Mouse (Mus musculus) bone marrow macrophage, adult 2 months (primary cell): Measurements from ENCODE around the gene Cmc2. TPM values are rescaled to one million over a fixed set of nuclear protein-coding genes. Genes with fewer than 3 reads are reported as not detected.

Source experiments
- H3K27ac ChIP-seq: 2 replicates; pipeline ENCODE4 v1.5.1; 2012; ENCODE audit warnings: low read depth, low read length; ENCODE audit not compliant: insufficient read depth
- H3K4me1 ChIP-seq: 2 replicates; pipeline ENCODE4 v1.6.1; 2012; ENCODE audit warnings: low read length; ENCODE audit not compliant: control insufficient read depth, insufficient read depth
- H3K4me3 ChIP-seq: 2 replicates; pipeline ENCODE4 v1.5.1; 2012; ENCODE audit warnings: mild to moderate bottlenecking, low read length, moderate library complexity; ENCODE audit not compliant: insufficient read depth
- CTCF ChIP-seq: IDR thresholded peaks from 2 replicates; pipeline ENCODE4 v1.5.1; 2012; ENCODE audit warnings: low read depth, mild to moderate bottlenecking, low read length, moderate library complexity
- POLR2A ChIP-seq: IDR thresholded peaks from 2 replicates; pipeline ENCODE4 v1.6.1; 2012; ENCODE audit warnings: mild to moderate bottlenecking, low read depth, low read length, borderline replicate concordance
- polyA plus RNA-seq: library from polyadenylated mRNA; stranded (reverse); fragments of >200 nt; gene quantifications from 2 replicates; pipeline ENCODE4 v1.2.4, GENCODE M21; 2012; ENCODE audit not compliant: missing spikeins, insufficient read depth, insufficient read length

Cmc2 gene
- polyA plus RNA-seq, 1 experiment, result 35.8 TPM

DNA sequence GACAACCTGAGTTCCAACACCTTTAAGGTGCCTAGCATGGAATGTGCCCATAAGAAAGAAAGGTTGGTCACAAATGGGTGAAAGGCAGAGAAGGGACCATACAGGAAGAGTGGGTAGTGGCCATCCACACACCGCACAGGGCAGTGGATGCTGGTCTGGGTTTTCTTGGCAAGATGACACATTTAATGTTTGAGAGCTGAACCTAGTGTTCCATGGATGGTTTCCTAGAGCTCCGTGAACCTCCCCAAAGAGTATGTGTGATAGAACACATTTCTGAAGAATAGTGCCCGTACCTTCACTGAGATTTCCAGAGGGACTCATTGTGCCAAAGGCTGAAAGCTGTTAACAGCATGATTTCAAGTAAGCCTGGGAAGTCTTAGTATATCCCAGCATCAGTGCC lies 56.7 kb downstream of the Cmc2 start:
- Histone ChIP-seq H3K4me3 (no peak overlapping the region), H3K27ac (no peak overlapping the region), H3K4me1 (no peaks in the 10 kb centered on the region)
- no peak for TF ChIP-seq CTCF
- no peak for TF ChIP-seq POLR2A

GRCm38 (mm10) chr8:116864022-116864387 lies 57.2 kb downstream of the Cmc2 start:
- H3K27ac ChIP-seq, result no peak overlapping the region
- TF ChIP-seq POLR2A (no peak), CTCF (no peak)
- no peak overlapping the region for H3K4me3 ChIP-seq
- H3K4me1 ChIP-seq, result no peaks in the 10 kb centered on the region

DNA sequence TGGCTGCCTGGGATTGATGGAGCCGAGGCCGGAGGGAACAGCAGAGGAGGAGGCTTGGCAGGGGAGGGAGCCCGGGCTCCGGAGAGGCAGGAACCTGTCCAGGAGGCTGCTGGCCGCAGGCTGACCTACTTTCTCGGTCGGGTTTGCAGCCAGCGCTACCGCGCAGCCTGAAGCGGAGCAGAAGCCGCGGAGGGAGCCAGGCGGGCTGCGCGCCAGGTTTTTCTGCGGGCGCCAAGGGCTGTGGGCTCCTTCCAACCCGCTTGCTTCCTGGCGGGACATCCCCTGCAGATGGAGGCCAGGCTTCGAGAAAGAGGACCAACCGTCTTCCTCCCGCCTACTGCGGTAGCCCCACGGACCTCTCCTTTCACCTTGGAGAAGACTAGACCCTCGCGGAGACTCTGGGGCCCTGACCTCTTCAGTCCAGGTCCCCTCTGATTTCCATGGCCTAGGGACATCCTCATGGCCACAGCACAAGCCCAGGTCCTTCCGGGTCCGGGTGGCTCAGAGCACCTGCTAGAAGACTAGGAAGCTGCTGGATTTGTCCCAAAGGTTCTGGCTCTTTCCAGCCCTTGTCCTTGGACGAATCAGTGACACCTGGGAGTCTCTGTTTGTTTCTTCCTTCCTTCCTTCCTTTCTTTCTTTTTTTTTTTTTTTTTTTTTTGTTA lies 57.8 kb downstream of the Cmc2 start:
- H3K4me3 ChIP-seq, result peak overlapping the region; percentile 20

GRCm38 (mm10) chr8:116862191-116862590 lies 59.1 kb downstream of the Cmc2 start:
- H3K27ac ChIP-seq, result no peak overlapping the region
- H3K4me3 ChIP-seq, result no peak overlapping the region
- TF ChIP-seq POLR2A (no peak), CTCF (no peak)
- H3K4me1 ChIP-seq, result no peaks in the 10 kb centered on the region

More for the DNA sequence above, 57.8 kb downstream of the Cmc2 start:
- Histone ChIP-seq H3K4me1 (no peaks in the 10 kb centered on the region), H3K27ac (no peak overlapping the region)
- TF ChIP-seq POLR2A (no peak), CTCF (no peak)

- TF ChIP-seq CTCF, result no peak
- TF ChIP-seq POLR2A, result no peak
- Histone ChIP-seq H3K4me3 (no peak overlapping the region), H3K4me1 (no peaks in the 10 kb centered on the region), H3K27ac (no peak overlapping the region)
Measured at GRCm38 (mm10) chr8:116852042-116852441, 69.2 kb downstream of the Cmc2 start.

DNA sequence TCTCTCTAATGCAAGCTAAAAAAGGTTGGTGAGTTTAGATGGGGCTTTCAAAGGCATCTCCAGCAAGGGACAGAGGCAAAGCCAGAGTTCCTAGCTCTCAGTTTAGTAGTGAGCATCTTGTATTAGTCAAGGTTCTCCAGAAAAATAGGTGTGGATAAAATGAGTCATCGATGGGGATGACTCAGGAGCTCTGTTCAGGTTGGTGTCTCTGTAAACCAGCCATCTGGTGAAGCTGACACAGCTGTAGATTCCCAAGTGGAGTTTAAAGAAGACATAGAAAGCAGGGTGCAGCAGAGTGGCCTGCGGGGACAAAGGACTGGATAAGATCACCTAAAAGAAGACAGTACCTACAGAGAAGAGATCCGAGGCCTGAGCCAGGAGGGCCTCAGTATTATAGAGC lies 73.2 kb downstream of the Cmc2 start:
- Histone ChIP-seq H3K27ac (no peak overlapping the region), H3K4me1 (no peaks in the 10 kb centered on the region), H3K4me3 (no peak overlapping the region)
- TF ChIP-seq POLR2A, result no peak
- no peak for TF ChIP-seq CTCF

GRCm38 (mm10) chr8:116842678-116843077 lies 78.6 kb downstream of the Cmc2 start:
- no peak for TF ChIP-seq CTCF
- no peak for TF ChIP-seq POLR2A
- H3K4me3 ChIP-seq, result no peak overlapping the region
- H3K4me1 ChIP-seq, result no peaks in the 10 kb centered on the region
- no peak overlapping the region for H3K27ac ChIP-seq

Other genes with a start within 250 kb of the Cmc2 start
- gene Cdyl2, start 188.5 kb downstream of the Cmc2 start, polyA plus RNA-seq, result 2.1 and 4.0 TPM in 2 replicates
- 14.0 and 16.1 TPM in 2 replicates for gene Cenpn, start 275 bp upstream of the Cmc2 start, polyA plus RNA-seq
- 15.9 and 18.9 TPM in 2 replicates for gene Atmin, start 21.9 kb upstream of the Cmc2 start, polyA plus RNA-seq
- 1.1 and 1.7 TPM in 2 replicates for gene 1700030J22Rik, start 57.5 kb upstream of the Cmc2 start, polyA plus RNA-seq
- 21.5 and 22.6 TPM in 2 replicates for gene Gcsh, start 72.1 kb upstream of the Cmc2 start, polyA plus RNA-seq
- 0.87 and 1.2 TPM in 2 replicates for gene Pkd1l2, start 161.0 kb upstream of the Cmc2 start, polyA plus RNA-seq
- gene Bco1, start 174.4 kb upstream of the Cmc2 start, polyA plus RNA-seq, result not detected in 2 replicates
- gene Gan, start 236.7 kb upstream of the Cmc2 start, polyA plus RNA-seq, result 7.0 and 7.5 TPM in 2 replicates